8 mouse cellular contexts compared by ENCODE assay signal in genomic region chr12:102758936-102759335, GRCm38 (mm10). TPM values are rescaled to one million over a fixed set of nuclear protein-coding genes. Genes with fewer than 3 reads are reported as not detected.
DNase-seq lines count a peak whose midpoint lies in the region; ATAC-seq and TF ChIP-seq lines count a peak whose summit lies in the region.

No protein-coding gene starts in this region.

- TF ChIP-seq POLR2A in cortical plate, adult 2 months (IDR thresholded peaks at IDR 0.05; ENCODE audit: extremely low read depth, insufficient read depth, low read length) = no peak

- H3K9me3 ChIP-seq in kidney, embryonic 15.5 days (replicated peaks) = no peaks in the 10 kb centered on the region
- H3K9me3 ChIP-seq in hindbrain, postnatal 0 days (ENCODE audit: low read length) = no peaks in the 10 kb centered on the region
- no peaks in the 10 kb centered on the region for H3K9me3 ChIP-seq in midbrain, embryonic 16.5 days (replicated peaks; ENCODE audit: control insufficient read depth, low read length, poor library complexity, severe bottlenecking)

- TF ChIP-seq CTCF in cortical plate, adult 2 months (IDR thresholded peaks at IDR 0.05; ENCODE audit: extremely low read depth, insufficient read depth, low read length) = no peak
- TF ChIP-seq CTCF in hindbrain, postnatal 0 days (IDR thresholded peaks at IDR 0.05; ENCODE audit: low read depth) = no peak

- no peak for DNase-seq in kidney, adult 8-10 months
- no peak for DNase-seq in hindbrain, postnatal 0 days (ENCODE audit: low spot score)
- no peak for DNase-seq in Muller cell, postnatal 12 days (ENCODE audit: inconsistent ontology term)
- no peak for DNase-seq in frontal cortex, adult 2 months (ENCODE audit: extremely low spot score in 1 of 2, low spot score in 1 of 2)
- DNase-seq in spleen, adult 12 weeks (ENCODE audit: low spot score) = no peak

- H3K27ac ChIP-seq in kidney, embryonic 15.5 days = no peak overlapping the region
- no peak overlapping the region for H3K27ac ChIP-seq in cortical plate, adult 2 months (ENCODE audit: insufficient read depth, low read length)
- peak overlapping the region; percentile 87 for H3K27ac ChIP-seq in hindbrain, postnatal 0 days
- no peak overlapping the region for H3K27ac ChIP-seq in midbrain, embryonic 16.5 days (ENCODE audit: low read length)

- ATAC-seq in kidney, embryonic 15.5 days (replicated peaks; ENCODE audit: low FRiP score) = no peak
- ATAC-seq in hindbrain, postnatal 0 days = no peak
- ATAC-seq in midbrain, embryonic 16.5 days = no peak

- H3K4me1 ChIP-seq in kidney, embryonic 15.5 days = peaks cover 24% of the 10 kb centered on the region
- H3K4me1 ChIP-seq in cortical plate, adult 2 months (ENCODE audit: control insufficient read depth, insufficient read depth, low read length) = no peaks in the 10 kb centered on the region; the same call in 1 of the 2 replicates
- H3K4me1 ChIP-seq in hindbrain, postnatal 0 days (ENCODE audit: insufficient read depth, low read length) = peaks cover 7% of the 10 kb centered on the region; the same call in 1 of the 2 replicates
- peaks cover 20% of the 10 kb centered on the region for H3K4me1 ChIP-seq in midbrain, embryonic 16.5 days (ENCODE audit: control insufficient read depth, insufficient read depth, low read length)

- peaks cover 26% of the 10 kb centered on the region for H3K36me3 ChIP-seq in kidney, embryonic 15.5 days
- H3K36me3 ChIP-seq in hindbrain, postnatal 0 days (ENCODE audit: insufficient read depth, low read length) = peaks cover 4% of the 10 kb centered on the region; the same call in 1 of the 2 replicates
- H3K36me3 ChIP-seq in midbrain, embryonic 16.5 days (ENCODE audit: control insufficient read depth, insufficient read depth, low read length) = no peaks in the 10 kb centered on the region

- H3K4me3 ChIP-seq in kidney, embryonic 15.5 days (replicated peaks) = peak overlapping the region; percentile 66
- peak overlapping the region; percentile 91 for H3K4me3 ChIP-seq in cortical plate, adult 2 months (ENCODE audit: insufficient read depth, low read length)
- peak overlapping the region; percentile 79 for H3K4me3 ChIP-seq in hindbrain, postnatal 0 days (ENCODE audit: low read length)
- H3K4me3 ChIP-seq in midbrain, embryonic 16.5 days (ENCODE audit: low read depth, low read length) = peak overlapping the region; percentile 88

- no peaks in the 10 kb centered on the region for H3K27me3 ChIP-seq in kidney, embryonic 15.5 days
- no peaks in the 10 kb centered on the region for H3K27me3 ChIP-seq in hindbrain, postnatal 0 days (ENCODE audit: insufficient read depth, low read length)
- H3K27me3 ChIP-seq in midbrain, embryonic 16.5 days (ENCODE audit: control insufficient read depth, insufficient read depth, low read depth, low read length) = no peaks in the 10 kb centered on the region

- H3K4me2 ChIP-seq in kidney, embryonic 15.5 days = peak overlapping the region; percentile 79
- H3K4me2 ChIP-seq in hindbrain, postnatal 0 days (ENCODE audit: low read depth, low read length) = peak overlapping the region; percentile 72
- H3K4me2 ChIP-seq in midbrain, embryonic 16.5 days (ENCODE audit: low read length) = peak overlapping the region; percentile 91

- WGBS in kidney, embryonic 15.5 days = 2% methylated on average over 5 of the region's 5 CpGs
- WGBS in hindbrain, postnatal 0 days = 0% methylated on average over 5 of the region's 5 CpGs
- 0% methylated on average over 5 of the region's 5 CpGs for WGBS in midbrain, embryonic 16.5 days

- H3K9ac ChIP-seq in kidney, embryonic 15.5 days = peak overlapping the region; percentile 63
- H3K9ac ChIP-seq in hindbrain, postnatal 0 days (replicated peaks; ENCODE audit: low read length) = peak overlapping the region; percentile 72
- peak overlapping the region; percentile 87 for H3K9ac ChIP-seq in midbrain, embryonic 16.5 days (ENCODE audit: low read depth, low read length)

RNA-seq across cellular contexts. Expression of gene Gm20604, which starts 0.5 kb away (rescaled TPM):
- 24.7 and 26.0 TPM in 2 replicates for polyA plus RNA-seq in kidney, embryonic 15.5 days (2015; fragmentation: Nextera tagmentation; extraction: Ambion mirVana)
- polyA plus RNA-seq in cortical plate, adult 2 months (2012; rRNA removed) = 29.1 and 29.2 TPM in 2 replicates
- 16.2 and 18.8 TPM in 2 replicates for total RNA-seq in hindbrain, postnatal 0 days (2014; rRNA removed)
- 46.2 and 48.1 TPM in 2 replicates for polyA plus RNA-seq in hindbrain, postnatal 0 days (2015; fragmentation: Nextera tagmentation; extraction: Ambion mirVana)
- polyA plus RNA-seq in midbrain, embryonic 16.5 days (2015; fragmentation: Nextera tagmentation; extraction: Ambion mirVana) = 50.5 and 50.9 TPM in 2 replicates
- 28.2 and 30.8 TPM in 2 replicates for polyA plus RNA-seq in frontal cortex, adult 2 months (2012; rRNA removed)

RNA-seq across cellular contexts. Expression of gene Ubr7, which starts 1.2 kb away (rescaled TPM):
- polyA plus RNA-seq in kidney, embryonic 15.5 days (2015; fragmentation: Nextera tagmentation; extraction: Ambion mirVana) = 42.4 and 44.5 TPM in 2 replicates
- 31.7 and 33.6 TPM in 2 replicates for polyA plus RNA-seq in cortical plate, adult 2 months (2012; rRNA removed)
- total RNA-seq in hindbrain, postnatal 0 days (2014; rRNA removed) = 47.2 and 49.2 TPM in 2 replicates
- polyA plus RNA-seq in hindbrain, postnatal 0 days (2015; fragmentation: Nextera tagmentation; extraction: Ambion mirVana) = 26.2 and 28.1 TPM in 2 replicates
- 33.8 and 34.7 TPM in 2 replicates for polyA plus RNA-seq in midbrain, embryonic 16.5 days (2015; fragmentation: Nextera tagmentation; extraction: Ambion mirVana)
- 29.8 and 31.0 TPM in 2 replicates for polyA plus RNA-seq in frontal cortex, adult 2 months (2012; rRNA removed)

RNA-seq across cellular contexts. Expression of gene Gon7, which starts 1.3 kb away (rescaled TPM):
- polyA plus RNA-seq in kidney, embryonic 15.5 days (2015; fragmentation: Nextera tagmentation; extraction: Ambion mirVana) = 33.7 and 38.7 TPM in 2 replicates
- 10.8 and 11.2 TPM in 2 replicates for polyA plus RNA-seq in cortical plate, adult 2 months (2012; rRNA removed)
- total RNA-seq in hindbrain, postnatal 0 days (2014; rRNA removed) = 10.2 and 10.8 TPM in 2 replicates
- polyA plus RNA-seq in hindbrain, postnatal 0 days (2015; fragmentation: Nextera tagmentation; extraction: Ambion mirVana) = 31.4 and 33.9 TPM in 2 replicates
- polyA plus RNA-seq in midbrain, embryonic 16.5 days (2015; fragmentation: Nextera tagmentation; extraction: Ambion mirVana) = 48.6 and 53.2 TPM in 2 replicates
- 10.7 and 12.4 TPM in 2 replicates for polyA plus RNA-seq in frontal cortex, adult 2 months (2012; rRNA removed)

RNA-seq across cellular contexts. Expression of gene Gm28051, which starts 1.4 kb away (rescaled TPM):
- not detected in 2 replicates for polyA plus RNA-seq in kidney, embryonic 15.5 days (2015; fragmentation: Nextera tagmentation; extraction: Ambion mirVana)
- not detected in 2 replicates for polyA plus RNA-seq in cortical plate, adult 2 months (2012; rRNA removed)
- total RNA-seq in hindbrain, postnatal 0 days (2014; rRNA removed) = not detected in 2 replicates
- polyA plus RNA-seq in hindbrain, postnatal 0 days (2015; fragmentation: Nextera tagmentation; extraction: Ambion mirVana) = not detected in 2 replicates
- polyA plus RNA-seq in midbrain, embryonic 16.5 days (2015; fragmentation: Nextera tagmentation; extraction: Ambion mirVana) = not detected in 2 replicates
- not detected in 2 replicates for polyA plus RNA-seq in frontal cortex, adult 2 months (2012; rRNA removed)

RNA-seq across cellular contexts. Expression of gene Tmem251, which starts 15.4 kb away (rescaled TPM):
- polyA plus RNA-seq in kidney, embryonic 15.5 days (2015; fragmentation: Nextera tagmentation; extraction: Ambion mirVana) = 10.0 and 10.8 TPM in 2 replicates
- polyA plus RNA-seq in cortical plate, adult 2 months (2012; rRNA removed) = 3.9 and 4.0 TPM in 2 replicates
- 4.3 and 7.1 TPM in 2 replicates for total RNA-seq in hindbrain, postnatal 0 days (2014; rRNA removed)
- 11.2 and 12.2 TPM in 2 replicates for polyA plus RNA-seq in hindbrain, postnatal 0 days (2015; fragmentation: Nextera tagmentation; extraction: Ambion mirVana)
- polyA plus RNA-seq in midbrain, embryonic 16.5 days (2015; fragmentation: Nextera tagmentation; extraction: Ambion mirVana) = 10.8 and 11.3 TPM in 2 replicates
- polyA plus RNA-seq in frontal cortex, adult 2 months (2012; rRNA removed) = 3.9 and 4.4 TPM in 2 replicates
